Mouse (Mus musculus) neutrophil, adult 65 days (primary cell): ENCODE data around the gene Lsm8. TPM values are rescaled to one million over a fixed set of nuclear protein-coding genes. Genes with fewer than 3 reads are reported as not detected.

Experiments
- total RNA-seq: library from RNA; stranded (reverse); gene quantifications from 2 replicates; pipeline ENCODE4 v1.2.4, GENCODE M21; 2023

Gene Lsm8
- total RNA-seq: 28.7 and 30.8 TPM in 2 replicates

DNA sequence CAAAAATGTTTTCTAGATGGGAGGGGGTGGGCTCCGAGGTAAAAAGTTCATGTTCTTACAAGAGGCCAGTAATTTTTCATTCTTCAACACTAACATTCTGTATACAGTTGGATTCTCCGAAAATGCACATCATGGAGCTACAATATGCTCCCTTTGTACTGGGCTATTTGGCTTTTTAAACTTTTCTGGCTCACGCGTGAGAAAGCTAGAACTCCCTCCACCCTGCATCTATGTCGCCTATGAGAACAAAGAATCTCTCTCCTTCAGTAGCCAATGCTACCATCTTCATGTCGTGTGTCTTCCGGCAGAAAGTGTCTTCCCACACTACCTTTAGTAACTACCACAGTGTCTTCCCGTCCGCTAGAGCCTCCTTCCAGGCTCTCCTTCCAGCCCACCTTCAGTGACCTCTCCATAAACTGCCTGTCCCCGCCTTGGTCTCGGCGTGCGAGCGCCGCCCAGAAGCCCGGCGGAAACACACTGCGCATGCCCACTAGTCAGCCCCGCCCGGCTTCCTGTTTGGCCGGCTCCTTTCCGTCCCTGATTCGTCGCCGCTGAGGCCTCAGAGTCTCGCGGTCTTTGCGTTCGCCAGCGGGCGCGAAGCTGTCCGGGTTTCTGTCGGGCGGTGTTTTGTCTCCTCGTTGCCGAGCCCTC lies at the start of gene Lsm8:
TSS of gene Lsm8 (plus strand) at position 529 of the 651 bp plus-strand sequence.

DNA sequence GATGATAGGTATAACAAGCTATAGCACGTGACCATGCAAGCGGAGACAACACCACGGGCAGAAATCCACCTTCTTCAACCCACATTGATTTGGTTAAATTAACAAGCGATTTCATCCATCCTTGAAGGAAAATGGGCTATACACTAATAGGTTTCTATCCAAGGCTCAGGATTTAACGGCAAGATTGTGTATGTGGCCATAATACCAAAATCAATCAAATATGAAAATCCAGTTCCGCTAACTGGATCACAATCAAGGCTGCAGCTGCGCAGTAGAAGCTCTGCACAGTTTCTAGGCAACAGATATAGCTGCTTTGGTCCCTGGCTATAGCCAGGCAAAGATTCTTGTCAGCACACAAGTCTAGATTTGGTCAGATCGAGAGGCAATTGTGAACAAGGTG lies 17.6 kb downstream of the Lsm8 start, which contains the start of gene Ankrd7:
TSS of gene Ankrd7 (plus strand) at position 301 of the 400 bp plus-strand sequence.

Other genes with a start within 250 kb of the Lsm8 start
- gene Ankrd7, start 17.7 kb downstream of the Lsm8 start, total RNA-seq: not detected in 2 replicates